8 mouse cellular contexts compared by ENCODE assay signal in the genomic region with DNA sequence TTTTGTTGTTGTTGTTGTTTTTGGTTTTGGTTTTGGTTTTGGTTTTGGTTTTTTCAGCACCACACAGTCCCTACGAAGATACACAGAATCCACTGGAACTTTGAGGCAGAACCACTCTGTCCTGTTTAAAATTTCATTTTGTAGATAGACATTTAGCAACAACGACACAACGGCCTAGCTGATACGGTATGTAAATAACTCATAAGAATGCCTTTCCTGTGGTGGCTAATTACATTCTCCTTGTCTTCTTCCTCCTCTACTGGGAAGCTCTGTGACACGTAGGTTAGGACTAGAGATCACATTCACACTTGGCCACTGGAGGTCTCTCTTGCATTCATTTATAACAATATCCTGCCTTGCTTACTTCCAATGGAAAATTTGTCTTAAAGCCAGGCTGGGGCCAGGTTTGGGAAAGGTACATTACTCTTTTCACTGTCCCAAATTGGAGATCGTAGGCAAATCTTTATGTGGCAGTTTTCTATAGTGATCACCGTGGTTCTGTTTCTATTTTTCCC. TPM values are rescaled to one million over a fixed set of nuclear protein-coding genes. Genes with fewer than 3 reads are reported as not detected.
DNase-seq lines count a peak whose midpoint lies in the region; ATAC-seq lines count a peak whose summit lies in the region.

No protein-coding gene starts in this region.

- no peak for ATAC-seq in embryonic facial prominence, embryonic 14.5 days (ENCODE audit: low read depth)

- H3K9ac ChIP-seq in embryonic facial prominence, embryonic 14.5 days (ENCODE audit: low read depth, low read length): no peak overlapping the region

- no peaks in the 10 kb centered on the region for H3K9me3 ChIP-seq in embryonic facial prominence, embryonic 14.5 days (ENCODE audit: control insufficient read depth, low read length)

- intact Hi-C loops in left cerebral cortex, postnatal 10 days (cut with DNase I): loop anchor here (10.0 kb wide), 1 partner anchor 936 kb away; no protein-coding TSS in a partner anchor
- intact Hi-C loops in gastrocnemius, postnatal 14 days (cut with DNase I; ENCODE audit: low total_unique reads): no loop called here

- H3K4me3 ChIP-seq in embryonic facial prominence, embryonic 14.5 days (ENCODE audit: low read depth, low read length): no peak overlapping the region

- whole genome bisulfite sequencing in embryonic facial prominence, embryonic 14.5 days: 46% methylated on average over 7 of the region's 7 CpGs

- H3K36me3 ChIP-seq in embryonic facial prominence, embryonic 14.5 days (ENCODE audit: control insufficient read depth, insufficient read depth, low read length): no peaks in the 10 kb centered on the region

- H3K27ac ChIP-seq in embryonic facial prominence, embryonic 14.5 days (replicated peaks; ENCODE audit: low read depth, low read length): no peak overlapping the region

- DNase-seq in frontal cortex, adult 2 months (ENCODE audit: extremely low spot score in 1 of 2, low spot score in 1 of 2): peak; percentile 5 to 62
- no peak for DNase-seq in frontal cortex, postnatal 14 days (ENCODE audit: low spot score in 2 of 2)
- peak; percentile 16 for DNase-seq in urinary bladder, postnatal 14 days (ENCODE audit: low spot score)
- no peak for DNase-seq in urinary bladder, postnatal 25 days (ENCODE audit: low spot score)
- DNase-seq in embryonic facial prominence, embryonic 14.5 days (ENCODE audit: low spot score): peak; percentile 55
- peak; percentile 19 to 20 for DNase-seq in left cerebral cortex, postnatal 10 days (ENCODE audit: extremely low spot score in 1 of 2, low spot score in 2 of 2)
- peak; percentile 13 for DNase-seq in telencephalon, adult 2 months (ENCODE audit: low read depth, low spot score)
- no peak for DNase-seq in gastrocnemius, postnatal 14 days

- H3K4me2 ChIP-seq in embryonic facial prominence, embryonic 14.5 days (ENCODE audit: low read depth, low read length): no peak overlapping the region

- no peaks in the 10 kb centered on the region for H3K4me1 ChIP-seq in embryonic facial prominence, embryonic 14.5 days (ENCODE audit: control insufficient read depth, insufficient read depth, low read length)

- H3K27me3 ChIP-seq in embryonic facial prominence, embryonic 14.5 days (replicated peaks; ENCODE audit: control insufficient read depth, insufficient read depth, low read length): no peaks in the 10 kb centered on the region

RNA-seq across cellular contexts. Expression of gene 4930402K13Rik, which starts 24.0 kb away (rescaled TPM):
- polyA plus RNA-seq in frontal cortex, adult 2 months (2012; rRNA removed): not detected in 2 replicates
- polyA plus RNA-seq in embryonic facial prominence, embryonic 14.5 days (2014; fragmentation: Nextera tagmentation; extraction: Ambion mirVana): not detected in 2 replicates
- total RNA-seq in left cerebral cortex, postnatal 10 days (2021): not detected
- total RNA-seq in gastrocnemius, postnatal 14 days (2021): not detected

Comparison
In these comparisons a context has a peak if more than half of its experiments do, and no peak if none do; other contexts are left out.
1. DNase-seq: peak in frontal cortex, adult 2 months (2 of 2), urinary bladder, postnatal 14 days (single experiment), embryonic facial prominence, embryonic 14.5 days (single experiment), left cerebral cortex, postnatal 10 days (2 of 2) and telencephalon, adult 2 months (single experiment); none in frontal cortex, postnatal 14 days (0 of 2), urinary bladder, postnatal 25 days (single experiment) and gastrocnemius, postnatal 14 days (single experiment).